Mouse (Mus musculus): ENCODE results near the gene Borcs6. TPM values are rescaled to one million over a fixed set of nuclear protein-coding genes. Genes with fewer than 3 reads are reported as not detected.

Borcs6 gene
- polyA plus RNA-seq, 1 experiment from 2014 or later, result 6.6 TPM

- Histone ChIP-seq H3K36me3 (ENCODE audit: control insufficient read depth, insufficient read depth, low read length) (no peaks in the 10 kb centered on the region), H3K4me1 (ENCODE audit: control insufficient read depth, insufficient read depth, low read length) (peaks cover 11% of the 10 kb centered on the region; the same call in 1 of the 2 replicates), H3K9ac (ENCODE audit: low read depth, low read length) (no peak overlapping the region), H3K27me3 (ENCODE audit: control insufficient read depth, insufficient read depth, low read length) (no peaks in the 10 kb centered on the region), H3K9me3 (ENCODE audit: control insufficient read depth, low read length) (no peaks in the 10 kb centered on the region), H3K4me3 (ENCODE audit: low read length) (no peak overlapping the region), H3K4me2 (replicated peaks; ENCODE audit: low read depth, low read length) (no peak overlapping the region), H3K27ac (ENCODE audit: low read depth, low read length) (no peak overlapping the region)
- no peak for ATAC-seq (ENCODE audit: low FRiP score, low TSS enrichment)
- WGBS, result 47% methylated on average over 6 of the region's 6 CpGs
Measured at GRCm38 (mm10) chr11:69078041-69078440, 18.5 kb downstream of the Borcs6 start.

GRCm38 (mm10) chr11:69078805-69079438, 19.4 kb downstream of the Borcs6 start:
- Histone ChIP-seq H3K9me3 (ENCODE audit: control insufficient read depth, low read length) (no peaks in the 10 kb centered on the region), H3K4me2 (replicated peaks; ENCODE audit: low read depth, low read length) (no peak overlapping the region), H3K9ac (ENCODE audit: low read depth, low read length) (no peak overlapping the region), H3K4me1 (ENCODE audit: control insufficient read depth, insufficient read depth, low read length) (peaks cover 10% of the 10 kb centered on the region; the same call in 1 of the 2 replicates), H3K4me3 (ENCODE audit: low read length) (no peak overlapping the region), H3K27me3 (ENCODE audit: control insufficient read depth, insufficient read depth, low read length) (no peaks in the 10 kb centered on the region), H3K27ac (ENCODE audit: low read depth, low read length) (no peak overlapping the region), H3K36me3 (ENCODE audit: control insufficient read depth, insufficient read depth, low read length) (no peaks in the 10 kb centered on the region)
- 38% methylated on average over 5 of the region's 5 CpGs for WGBS
- peak; percentile 40; the same call in 1 of the 2 replicates for ATAC-seq (ENCODE audit: low FRiP score, low TSS enrichment)

- 75% methylated on average over 15 of the region's 15 CpGs for WGBS
- Histone ChIP-seq H3K4me3 (ENCODE audit: low read length) (no peak overlapping the region), H3K27ac (ENCODE audit: low read depth, low read length) (no peak overlapping the region), H3K4me1 (ENCODE audit: control insufficient read depth, insufficient read depth, low read length) (0 out of 2 replicates have a peak, but pooled peaks cover 4% of the 10 kb centered on the region), H3K9ac (ENCODE audit: low read depth, low read length) (no peak overlapping the region), H3K4me2 (replicated peaks; ENCODE audit: low read depth, low read length) (no peak overlapping the region), H3K27me3 (ENCODE audit: control insufficient read depth, insufficient read depth, low read length) (no peaks in the 10 kb centered on the region), H3K36me3 (ENCODE audit: control insufficient read depth, insufficient read depth, low read length) (no peaks in the 10 kb centered on the region), H3K9me3 (ENCODE audit: control insufficient read depth, low read length) (no peaks in the 10 kb centered on the region)
- ATAC-seq (ENCODE audit: low FRiP score, low TSS enrichment), result no peak
Measured at GRCm38 (mm10) chr11:69080102-69080854, 20.8 kb downstream of the Borcs6 start.

- Histone ChIP-seq H3K4me1 (ENCODE audit: control insufficient read depth, insufficient read depth, low read length) (0 out of 2 replicates have a peak, but pooled peaks cover 4% of the 10 kb centered on the region), H3K9me3 (ENCODE audit: control insufficient read depth, low read length) (no peaks in the 10 kb centered on the region), H3K36me3 (ENCODE audit: control insufficient read depth, insufficient read depth, low read length) (no peaks in the 10 kb centered on the region), H3K27me3 (ENCODE audit: control insufficient read depth, insufficient read depth, low read length) (no peaks in the 10 kb centered on the region), H3K9ac (ENCODE audit: low read depth, low read length) (no peak overlapping the region), H3K27ac (ENCODE audit: low read depth, low read length) (no peak overlapping the region), H3K4me3 (ENCODE audit: low read length) (no peak overlapping the region), H3K4me2 (replicated peaks; ENCODE audit: low read depth, low read length) (no peak overlapping the region)
- 89% methylated on average over 8 of the region's 8 CpGs for WGBS
- no peak for ATAC-seq (ENCODE audit: low FRiP score, low TSS enrichment)
Measured at GRCm38 (mm10) chr11:69080855-69081222, 21.3 kb downstream of the Borcs6 start.

GRCm38 (mm10) chr11:69081613-69082012, 22.1 kb downstream of the Borcs6 start:
- H3K4me3 ChIP-seq (ENCODE audit: low read length), result no peak overlapping the region
- H3K9ac ChIP-seq (ENCODE audit: low read depth, low read length), result no peak overlapping the region
- H3K4me2 ChIP-seq (replicated peaks; ENCODE audit: low read depth, low read length), result no peak overlapping the region
- H3K27ac ChIP-seq (ENCODE audit: low read depth, low read length), result no peak overlapping the region
- ATAC-seq (ENCODE audit: low FRiP score, low TSS enrichment), result no peak
- H3K36me3 ChIP-seq (ENCODE audit: control insufficient read depth, insufficient read depth, low read length), result no peaks in the 10 kb centered on the region
- WGBS, result 81% methylated on average over 7 of the region's 7 CpGs
- no peaks in the 10 kb centered on the region for H3K27me3 ChIP-seq (ENCODE audit: control insufficient read depth, insufficient read depth, low read length)
- H3K9me3 ChIP-seq (ENCODE audit: control insufficient read depth, low read length), result no peaks in the 10 kb centered on the region
- H3K4me1 ChIP-seq (ENCODE audit: control insufficient read depth, insufficient read depth, low read length), result 0 out of 2 replicates have a peak, but pooled peaks cover 5% of the 10 kb centered on the region

GRCm38 (mm10) chr11:69085608-69086007, 26.1 kb downstream of the Borcs6 start:
- no peak overlapping the region for H3K27ac ChIP-seq (ENCODE audit: low read depth, low read length)
- ATAC-seq (ENCODE audit: low FRiP score, low TSS enrichment), result no peak
- 55% methylated on average over 6 of the region's 6 CpGs for WGBS
- peaks cover 12% of the 10 kb centered on the region for H3K36me3 ChIP-seq (ENCODE audit: control insufficient read depth, insufficient read depth, low read length)
- H3K27me3 ChIP-seq (ENCODE audit: control insufficient read depth, insufficient read depth, low read length), result no peaks in the 10 kb centered on the region
- H3K4me1 ChIP-seq (ENCODE audit: control insufficient read depth, insufficient read depth, low read length), result peaks cover 19% of the 10 kb centered on the region
- no peak overlapping the region for H3K4me2 ChIP-seq (replicated peaks; ENCODE audit: low read depth, low read length)
- H3K9me3 ChIP-seq (ENCODE audit: control insufficient read depth, low read length), result no peaks in the 10 kb centered on the region
- H3K9ac ChIP-seq (ENCODE audit: low read depth, low read length), result no peak overlapping the region
- H3K4me3 ChIP-seq (ENCODE audit: low read length), result no peak overlapping the region

DNA sequence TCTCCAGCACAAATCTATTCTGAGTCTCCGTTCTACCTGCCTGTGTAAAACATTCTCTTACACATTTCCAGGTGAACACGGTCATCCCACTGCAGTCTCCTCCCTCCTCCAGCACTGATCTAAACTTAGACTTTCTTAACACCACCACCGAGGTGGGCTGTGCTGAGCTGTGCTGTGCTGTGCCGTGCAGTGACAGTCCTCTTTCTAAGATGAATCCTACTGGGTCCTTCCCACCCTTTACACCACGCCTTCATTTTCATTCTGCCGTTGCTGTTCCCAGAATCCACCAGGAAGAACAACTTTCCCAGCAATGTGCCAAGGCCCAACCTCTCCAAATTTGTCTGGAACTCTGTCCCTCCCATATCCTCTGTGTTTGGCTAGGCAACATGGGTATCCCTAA, 26.9 kb downstream of the Borcs6 start:
- Histone ChIP-seq H3K9me3 (ENCODE audit: control insufficient read depth, low read length) (no peaks in the 10 kb centered on the region), H3K9ac (ENCODE audit: low read depth, low read length) (no peak overlapping the region), H3K36me3 (ENCODE audit: control insufficient read depth, insufficient read depth, low read length) (peaks cover 19% of the 10 kb centered on the region), H3K4me3 (ENCODE audit: low read length) (no peak overlapping the region), H3K27ac (ENCODE audit: low read depth, low read length) (peak overlapping the region; percentile 94), H3K4me2 (replicated peaks; ENCODE audit: low read depth, low read length) (no peak overlapping the region), H3K4me1 (ENCODE audit: control insufficient read depth, insufficient read depth, low read length) (peaks cover 21% of the 10 kb centered on the region), H3K27me3 (ENCODE audit: control insufficient read depth, insufficient read depth, low read length) (no peaks in the 10 kb centered on the region)
- ATAC-seq (ENCODE audit: low FRiP score, low TSS enrichment), result no peak
- WGBS, result 44% methylated on average over 6 of the region's 6 CpGs

DNA sequence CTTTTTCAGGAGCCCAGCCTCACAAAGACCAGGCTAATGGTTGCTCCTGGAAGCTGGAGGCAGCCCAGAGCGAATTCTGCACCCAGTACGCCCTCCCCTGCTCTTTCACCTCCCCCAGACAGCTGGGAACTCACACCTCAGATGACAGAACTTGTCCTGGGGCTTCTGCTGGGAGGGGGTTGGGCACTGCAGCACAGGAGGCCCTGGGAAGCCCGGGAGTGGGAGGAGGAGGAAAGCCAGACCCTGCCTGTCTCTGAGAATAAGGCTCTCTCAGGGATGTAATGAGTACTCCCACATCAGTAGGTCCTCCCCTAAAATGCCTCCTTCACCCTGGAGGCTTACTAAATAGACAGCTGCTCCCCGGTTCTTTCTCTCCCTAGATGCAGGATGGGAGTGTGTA, 27.6 kb downstream of the Borcs6 start:
- peak overlapping the region; percentile 12; the same call in 1 of the 2 replicates for H3K4me2 ChIP-seq (replicated peaks; ENCODE audit: low read depth, low read length)
- peaks cover 26% of the 10 kb centered on the region for H3K36me3 ChIP-seq (ENCODE audit: control insufficient read depth, insufficient read depth, low read length)
- peak; percentile 44 for ATAC-seq (ENCODE audit: low FRiP score, low TSS enrichment)
- 10% methylated on average over 4 of the region's 4 CpGs for whole genome bisulfite sequencing
- peaks cover 21% of the 10 kb centered on the region for H3K4me1 ChIP-seq (ENCODE audit: control insufficient read depth, insufficient read depth, low read length)
- peak overlapping the region; percentile 94 for H3K27ac ChIP-seq (ENCODE audit: low read depth, low read length)
- no peaks in the 10 kb centered on the region for H3K9me3 ChIP-seq (ENCODE audit: control insufficient read depth, low read length)
- no peak overlapping the region for H3K9ac ChIP-seq (ENCODE audit: low read depth, low read length)
- no peaks in the 10 kb centered on the region for H3K27me3 ChIP-seq (ENCODE audit: control insufficient read depth, insufficient read depth, low read length)
- no peak overlapping the region for H3K4me3 ChIP-seq (ENCODE audit: low read length)

- H3K36me3 ChIP-seq (ENCODE audit: control insufficient read depth, insufficient read depth, low read length), result peaks cover 29% of the 10 kb centered on the region
- no peak for ATAC-seq (ENCODE audit: low FRiP score, low TSS enrichment)
- H3K4me1 ChIP-seq (ENCODE audit: control insufficient read depth, insufficient read depth, low read length), result peaks cover 21% of the 10 kb centered on the region
- no peak overlapping the region for H3K9ac ChIP-seq (ENCODE audit: low read depth, low read length)
- no peaks in the 10 kb centered on the region for H3K27me3 ChIP-seq (ENCODE audit: control insufficient read depth, insufficient read depth, low read length)
- H3K4me3 ChIP-seq (ENCODE audit: low read length), result no peak overlapping the region
- H3K9me3 ChIP-seq (ENCODE audit: control insufficient read depth, low read length), result no peaks in the 10 kb centered on the region
- WGBS, result 66% methylated on average over 2 of the region's 2 CpGs
- H3K4me2 ChIP-seq (replicated peaks; ENCODE audit: low read depth, low read length), result no peak overlapping the region
- H3K27ac ChIP-seq (ENCODE audit: low read depth, low read length), result peak overlapping the region; percentile 94
Measured at GRCm38 (mm10) chr11:69087597-69087996, 28.1 kb downstream of the Borcs6 start.

Data from kidney, embryonic 14.5 days (tissue).